Mouse (Mus musculus) small intestine, adult 2 months (tissue): ENCODE results near the gene Tcap.

Experiments used
- CTCF ChIP-seq: fragments of 200-500 bp; IDR thresholded peaks from 2 replicates; pipeline ENCODE4 v1.5.1; 2012; ENCODE audit warnings: low read depth, mild to moderate bottlenecking, control low read depth, inconsistent platforms, low read length, moderate library complexity, mixed read lengths; ENCODE audit not compliant: insufficient replicate concordance, insufficient read length; ENCODE audit errors: extremely low read depth
- POLR2A ChIP-seq: fragments of 200-500 bp; IDR thresholded peaks from 2 replicates; pipeline ENCODE4 v1.6.1; 2012; ENCODE audit warnings: low read depth, mild to moderate bottlenecking, control low read depth, inconsistent platforms, low read length, moderate library complexity

GRCm38 (mm10) chr11:98358161-98359083, 25.2 kb upstream of the Tcap start, which contains the start of gene Stard3:
- TF ChIP-seq CTCF (no peak), POLR2A (peak; percentile 86)
